Mouse (Mus musculus) left cerebral cortex, postnatal 14 days (tissue): ENCODE data around the gene Aox2. TPM values are rescaled to one million over a fixed set of nuclear protein-coding genes. Genes with fewer than 3 reads are reported as not detected.

Source experiments
- DNase-seq, 2 experiments: peaks; one replicate each; pipeline ENCODE4 v3.0.0; 2021 to 2022; ENCODE audit warnings: low spot score in 2 of 2, mixed read lengths in 1 of 2
- intact Hi-C: fragments of 180-260 bp; cut with DNase I; formaldehyde crosslinking; loops from one replicate; pipeline ENCODE4 v1.15.1; 2025
- long read RNA-seq, 2 experiments: library from polyadenylated mRNA; stranded (forward); transcript quantifications; one replicate each; pipeline ENCODE4 v2.0.0; 2021
- total RNA-seq, 2 experiments: library from RNA; stranded (reverse); gene quantifications; 2 replicates each; pipeline ENCODE4 v1.2.3; 2021

The Aox2 gene
- total RNA-seq: under 1 TPM; 0.07 to 0.13 TPM
- long read RNA-seq, experiment 1: 0 reads
- long read RNA-seq, experiment 2: 0 reads

DNA sequence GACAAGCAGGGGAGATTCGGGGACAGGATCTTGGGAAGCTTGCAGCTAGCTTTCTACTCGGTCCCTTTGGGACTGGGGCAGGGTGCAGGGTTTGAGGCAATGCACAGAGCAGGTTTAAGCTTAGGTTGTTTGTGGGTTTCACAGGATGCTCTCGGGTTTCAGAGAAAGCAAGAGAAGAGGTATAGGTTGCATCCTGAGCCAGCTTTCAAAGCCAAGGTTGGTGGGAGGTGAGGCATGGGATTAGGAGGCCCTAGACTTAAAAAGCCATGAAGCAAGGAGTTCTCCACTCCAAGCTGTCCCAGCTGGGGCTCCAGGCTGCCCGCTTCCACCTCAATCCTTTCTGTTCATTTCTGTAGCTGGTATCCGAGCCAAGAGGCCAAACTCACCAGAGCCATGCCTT is at the start of gene Aox2:
Gene Aox2, plus strand, starts transcription at position 301 of the 400 bp plus-strand sequence.
- no peak for DNase-seq
- intact Hi-C loops: no loop called here

DNA sequence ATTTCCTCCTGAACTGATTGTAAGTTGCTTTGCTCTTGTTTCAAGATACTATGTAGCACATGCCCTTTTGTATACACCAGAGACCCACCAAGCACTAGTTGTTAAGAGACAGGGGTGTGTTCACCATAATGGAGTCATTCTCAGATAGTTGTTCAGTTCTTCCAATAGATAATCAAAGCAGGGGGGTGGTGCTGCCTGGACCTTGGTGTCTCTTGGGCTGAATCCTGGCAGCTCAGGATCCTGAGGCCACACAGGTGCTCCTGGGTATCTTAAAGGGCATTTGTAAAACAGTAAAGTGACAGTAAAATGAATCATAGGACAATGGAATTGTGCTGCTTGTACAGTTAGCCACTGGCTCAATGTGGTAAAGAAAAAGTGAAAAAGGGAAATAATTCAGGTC is 49.2 kb upstream of the Aox2 start:
- intact Hi-C loops: no loop called here
- no peak for DNase-seq

DNA sequence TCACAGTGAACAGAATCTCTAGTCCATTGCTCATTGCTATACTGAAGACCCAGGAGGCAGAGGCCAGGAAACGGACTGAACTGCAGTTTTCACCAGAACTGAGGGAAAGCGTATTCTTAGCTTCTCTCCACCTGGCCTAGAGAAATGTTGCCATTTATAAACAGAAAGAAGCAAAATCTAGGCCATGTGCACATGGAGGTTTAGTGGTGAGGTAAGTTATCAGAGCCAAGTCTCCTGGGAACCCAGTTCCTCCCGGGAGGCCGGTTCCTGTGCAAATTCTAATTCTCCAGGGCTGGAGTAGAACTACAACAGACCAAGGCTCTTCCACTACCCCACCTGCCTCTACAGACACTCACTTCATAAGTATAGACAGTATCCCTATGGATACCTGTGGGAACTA is 48.4 kb upstream of the Aox2 start:
- no peak for DNase-seq
- intact Hi-C loops: no loop called here

DNA sequence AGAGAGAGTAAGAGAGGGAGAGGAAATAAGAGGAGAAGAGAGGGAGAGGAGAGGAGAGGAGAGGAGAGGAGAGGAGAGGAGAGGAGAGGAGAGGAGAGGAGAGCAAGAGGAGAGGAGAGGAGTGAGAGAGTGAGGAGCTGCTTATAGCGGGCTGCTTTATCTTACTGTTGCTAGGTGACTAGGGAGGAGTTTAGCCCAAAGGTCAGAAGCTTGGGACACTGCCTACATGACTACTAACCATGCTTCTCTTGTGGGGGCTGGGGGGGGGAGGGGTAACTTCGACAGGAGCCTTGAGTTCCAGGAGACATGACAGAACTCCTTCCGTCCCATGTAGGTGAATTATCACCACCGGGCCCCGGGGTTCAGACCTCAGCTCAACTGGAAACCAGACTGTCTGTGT is 47.6 kb upstream of the Aox2 start:
- intact Hi-C loops: no loop called here

DNA sequence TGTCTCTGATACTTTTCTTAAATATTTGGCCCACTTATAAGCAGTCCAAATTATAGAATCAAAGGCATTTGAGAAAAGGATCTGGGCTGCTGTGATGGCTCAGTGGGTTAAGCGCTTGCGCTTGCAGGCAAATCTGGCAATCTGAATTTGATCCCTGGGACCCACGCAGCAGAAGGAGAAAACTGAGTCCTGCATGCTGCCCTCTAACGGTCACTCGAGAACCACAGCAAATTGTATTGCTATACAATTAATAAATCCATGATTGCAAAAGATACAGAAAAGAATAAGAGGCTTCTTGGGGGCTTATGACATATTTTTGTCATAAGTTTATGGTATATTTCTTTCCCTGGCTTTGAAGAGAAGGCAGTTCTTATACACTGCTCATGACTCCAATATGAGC is 42.7 kb upstream of the Aox2 start:
- intact Hi-C loops: no loop called here
- no peak for DNase-seq

More for the DNA sequence above, 47.6 kb upstream of the Aox2 start:
- DNase-seq: no peak

DNA sequence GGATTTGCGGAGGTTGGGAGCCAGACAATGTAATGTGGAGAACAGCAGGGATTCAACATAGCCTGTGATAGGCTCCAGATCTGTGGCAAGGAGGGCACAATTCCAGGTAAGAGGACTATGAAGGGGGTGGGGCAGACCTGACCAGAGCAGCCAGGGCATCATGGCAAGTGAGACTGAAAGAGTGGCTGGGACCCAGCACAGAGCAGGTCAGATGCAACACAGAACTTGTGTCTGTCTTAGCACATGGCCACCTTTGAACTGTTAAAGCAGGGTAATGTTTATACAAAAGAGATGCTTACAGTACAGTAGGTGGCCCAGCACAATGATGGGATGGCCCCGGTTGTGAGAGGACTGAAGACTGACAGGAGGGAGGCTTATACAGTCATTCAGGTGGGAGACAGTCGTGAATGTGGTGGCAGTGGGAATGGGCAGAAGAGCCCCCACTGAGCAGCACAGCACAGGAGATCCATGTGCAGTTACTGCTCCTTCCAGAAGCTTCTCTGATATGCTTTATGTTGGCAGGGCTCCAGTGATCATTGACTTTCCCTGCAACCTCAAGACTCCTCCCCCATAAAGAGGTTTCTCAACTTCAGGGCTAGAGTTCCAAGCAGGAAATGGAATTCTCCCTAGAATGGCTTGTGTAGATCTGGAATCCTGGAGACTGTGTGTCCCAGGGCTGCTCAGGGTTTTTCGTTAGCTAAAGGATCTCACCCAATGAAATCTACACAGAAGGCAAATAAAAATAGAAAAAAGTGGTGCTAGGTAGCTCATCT is 40.4 kb upstream of the Aox2 start:
- intact Hi-C loops: no loop called here
- DNase-seq: no peak

DNA sequence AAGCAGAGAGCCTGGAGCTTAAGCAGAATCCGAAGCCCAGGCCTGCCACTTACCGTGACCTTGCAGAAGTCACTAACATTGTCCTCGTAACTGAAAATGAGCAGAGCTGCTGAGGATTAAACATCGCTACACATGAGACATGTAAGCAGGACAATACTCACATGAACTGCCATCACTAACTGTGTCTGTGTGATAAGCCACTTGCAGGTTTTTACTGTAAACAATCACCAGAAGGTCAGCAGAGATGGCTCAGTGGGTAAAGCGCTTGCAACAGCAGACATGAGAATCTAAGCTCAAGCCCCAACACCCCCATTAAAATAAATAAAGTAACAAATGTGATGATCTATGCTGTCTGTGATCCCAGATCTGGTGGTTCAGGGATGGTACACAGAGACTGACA is 39.7 kb upstream of the Aox2 start:
- DNase-seq: no peak
- intact Hi-C loops: no loop called here

DNA sequence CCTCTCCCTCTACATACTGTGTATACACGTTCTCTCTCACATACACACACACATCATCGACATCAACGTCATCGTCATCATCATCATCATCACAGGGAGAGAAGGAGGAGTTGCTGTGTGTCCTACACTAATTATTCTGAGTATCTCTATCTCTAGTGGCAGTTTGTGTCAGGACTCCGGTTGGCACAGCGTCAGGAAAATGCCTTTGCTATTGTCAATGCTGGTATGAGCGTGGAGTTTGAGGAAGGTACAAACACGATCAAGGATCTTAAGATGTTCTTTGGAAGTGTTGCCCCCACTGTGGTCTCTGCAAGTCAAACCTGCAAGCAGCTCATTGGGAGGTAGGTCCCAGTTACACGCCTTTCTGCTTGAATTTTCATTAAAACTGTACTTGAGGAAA is 39.2 kb upstream of the Aox2 start:
- DNase-seq: no peak
- intact Hi-C loops: no loop called here

DNA sequence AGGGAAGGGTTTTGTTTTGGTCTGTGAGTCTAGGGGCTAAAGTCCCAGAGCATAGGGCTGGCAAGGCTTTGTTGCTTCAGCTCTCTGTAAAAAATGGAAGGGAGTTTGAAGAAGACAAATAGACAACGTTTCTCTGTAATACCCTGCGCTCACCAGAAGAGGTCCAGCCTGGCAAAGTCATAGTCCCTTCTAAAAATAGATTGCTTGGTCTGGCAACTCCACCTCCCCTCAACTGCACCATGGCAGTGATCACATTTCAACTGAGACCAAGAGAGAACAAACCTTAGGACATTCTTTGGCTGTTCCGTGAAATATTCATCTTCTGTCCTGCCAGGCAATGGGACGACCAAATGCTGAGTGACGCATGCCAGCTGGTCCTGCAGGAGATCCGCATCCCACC is 37.8 kb upstream of the Aox2 start:
- intact Hi-C loops: no loop called here
- no peak for DNase-seq

DNA sequence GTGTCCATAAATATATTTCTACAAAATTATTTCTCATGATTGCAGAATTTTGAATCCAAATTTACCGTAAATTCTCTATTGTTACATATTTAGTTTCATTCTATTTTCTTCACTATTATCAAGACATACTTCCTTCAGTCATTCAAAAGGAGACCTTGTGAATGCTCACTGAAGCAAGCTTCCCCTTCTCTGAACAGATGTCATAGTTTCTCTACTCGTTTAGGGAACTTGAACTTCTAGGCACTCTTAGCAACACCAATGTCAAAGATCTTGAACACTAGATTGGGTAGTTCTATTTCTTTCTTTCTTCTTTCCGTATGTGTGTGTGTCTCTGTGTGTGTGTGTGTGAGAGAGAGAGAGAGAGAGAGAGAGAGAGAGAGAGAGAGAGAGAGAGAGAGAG is 33.6 kb upstream of the Aox2 start:
- DNase-seq: no peak
- intact Hi-C loops: no loop called here

DNA sequence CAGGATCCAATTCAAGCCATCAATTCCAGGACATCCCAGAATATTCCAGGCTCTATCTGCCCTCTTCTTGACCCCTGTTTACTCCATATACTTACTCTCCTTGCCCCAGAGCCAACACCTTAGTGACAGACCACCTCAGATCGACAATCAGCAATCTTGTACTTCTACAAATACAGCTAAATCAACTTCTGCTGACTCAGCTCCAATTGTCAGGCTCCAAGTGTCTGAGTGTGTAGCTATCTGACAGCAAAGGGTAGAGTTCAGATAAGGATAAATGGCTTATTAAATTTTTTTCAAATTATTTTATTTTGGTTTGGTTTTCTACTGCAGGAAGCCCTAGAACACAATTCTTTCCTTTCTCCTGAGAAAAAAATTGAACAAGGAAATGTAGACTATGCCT is 29.6 kb upstream of the Aox2 start:
- no peak for DNase-seq
- intact Hi-C loops: no loop called here

DNA sequence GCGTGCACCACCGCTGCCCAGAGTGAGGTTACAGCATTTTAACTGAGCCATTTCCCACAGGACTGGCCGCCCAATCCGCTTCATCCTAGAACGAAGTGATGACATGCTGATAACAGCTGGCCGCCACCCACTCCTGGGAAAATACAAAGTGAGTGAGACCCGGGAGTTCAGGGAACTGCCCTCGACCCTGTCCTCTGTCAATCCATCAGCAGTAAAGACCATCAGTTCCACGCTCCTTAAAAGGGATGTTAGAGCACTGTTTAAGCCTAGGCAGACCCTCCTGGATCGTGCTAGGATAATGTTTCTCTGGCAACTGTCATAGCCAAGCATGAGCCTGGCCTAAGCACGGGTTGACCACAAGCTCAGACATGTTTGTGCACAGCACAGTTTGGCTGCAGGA is 24.7 kb upstream of the Aox2 start:
- intact Hi-C loops: no loop called here
- no peak for DNase-seq

DNA sequence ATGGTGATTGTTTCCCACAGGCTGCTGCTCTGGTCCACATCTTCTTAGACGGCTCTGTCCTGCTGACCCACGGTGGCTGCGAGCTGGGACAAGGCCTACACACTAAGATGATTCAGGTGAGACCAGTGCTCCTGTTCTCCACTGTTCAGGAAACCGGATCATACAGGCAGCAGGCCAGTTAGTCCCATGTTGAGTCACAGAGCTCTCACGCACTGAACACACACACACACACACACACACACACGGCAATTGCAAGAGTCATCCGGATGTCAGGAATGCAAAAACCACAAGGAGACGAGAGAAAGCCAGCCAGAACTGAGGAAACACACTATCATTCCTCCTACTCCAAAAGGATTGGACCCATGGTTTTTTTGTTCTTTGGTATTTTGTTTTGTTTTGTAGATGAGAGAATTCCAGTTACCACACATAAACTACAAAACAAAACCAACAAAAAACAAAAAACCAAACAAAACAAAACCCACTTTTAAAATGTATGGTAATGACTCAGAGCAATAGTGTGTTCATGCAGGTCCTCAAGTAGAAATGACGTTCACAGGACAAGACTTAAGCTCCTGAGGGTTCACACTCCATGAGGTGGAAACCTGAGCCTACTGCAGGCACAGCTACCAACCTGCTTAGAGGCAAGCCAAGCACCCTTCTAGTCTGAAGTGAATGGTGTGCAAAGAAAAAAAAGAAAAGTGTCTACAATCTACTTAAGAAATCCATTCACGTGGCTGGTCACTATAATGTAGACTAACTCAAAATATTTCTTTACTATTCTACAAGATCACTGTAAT is 20.7 kb upstream of the Aox2 start:
- intact Hi-C loops: no loop called here
- no peak for DNase-seq

DNA sequence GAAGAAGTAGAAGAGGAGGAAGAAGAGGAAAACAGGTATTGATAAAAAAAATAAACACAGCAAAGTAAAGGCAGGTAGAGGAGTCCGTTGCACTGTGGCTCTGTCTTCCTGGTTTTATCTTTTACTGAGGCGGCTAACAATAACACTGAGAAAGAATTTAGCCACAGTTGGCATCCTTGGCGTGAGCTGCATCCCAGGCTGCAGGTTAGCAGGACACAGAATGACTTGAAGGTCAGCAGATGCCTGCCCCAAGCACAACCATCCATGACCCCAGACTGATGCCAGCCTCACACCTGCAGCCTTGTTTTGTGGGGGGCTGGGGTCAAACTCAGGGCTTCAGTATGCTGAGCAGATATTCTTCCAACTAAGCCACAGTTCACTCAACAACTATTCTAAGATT is 17.8 kb upstream of the Aox2 start:
- intact Hi-C loops: no loop called here
- DNase-seq: no peak

DNA sequence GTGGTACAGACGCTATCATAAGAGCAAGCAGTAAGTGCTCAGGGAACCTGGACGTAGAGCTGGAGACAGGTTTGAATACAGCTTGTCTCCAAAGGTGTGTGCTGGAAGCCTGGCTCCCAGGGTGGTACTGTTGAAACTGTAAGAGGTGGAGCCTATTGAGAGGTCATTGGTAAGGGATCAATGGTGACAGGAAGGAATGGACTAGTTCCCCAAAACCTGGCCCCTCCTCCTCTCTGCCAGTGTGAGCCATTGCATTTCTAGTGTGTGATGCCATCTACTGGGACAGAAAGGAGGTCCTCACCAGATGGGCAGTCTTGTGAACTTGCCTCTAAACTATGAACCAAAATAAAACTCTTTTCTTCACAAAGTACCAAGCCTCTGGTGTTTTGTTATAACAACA is 9.9 kb upstream of the Aox2 start:
- no peak for DNase-seq
- intact Hi-C loops: no loop called here

DNA sequence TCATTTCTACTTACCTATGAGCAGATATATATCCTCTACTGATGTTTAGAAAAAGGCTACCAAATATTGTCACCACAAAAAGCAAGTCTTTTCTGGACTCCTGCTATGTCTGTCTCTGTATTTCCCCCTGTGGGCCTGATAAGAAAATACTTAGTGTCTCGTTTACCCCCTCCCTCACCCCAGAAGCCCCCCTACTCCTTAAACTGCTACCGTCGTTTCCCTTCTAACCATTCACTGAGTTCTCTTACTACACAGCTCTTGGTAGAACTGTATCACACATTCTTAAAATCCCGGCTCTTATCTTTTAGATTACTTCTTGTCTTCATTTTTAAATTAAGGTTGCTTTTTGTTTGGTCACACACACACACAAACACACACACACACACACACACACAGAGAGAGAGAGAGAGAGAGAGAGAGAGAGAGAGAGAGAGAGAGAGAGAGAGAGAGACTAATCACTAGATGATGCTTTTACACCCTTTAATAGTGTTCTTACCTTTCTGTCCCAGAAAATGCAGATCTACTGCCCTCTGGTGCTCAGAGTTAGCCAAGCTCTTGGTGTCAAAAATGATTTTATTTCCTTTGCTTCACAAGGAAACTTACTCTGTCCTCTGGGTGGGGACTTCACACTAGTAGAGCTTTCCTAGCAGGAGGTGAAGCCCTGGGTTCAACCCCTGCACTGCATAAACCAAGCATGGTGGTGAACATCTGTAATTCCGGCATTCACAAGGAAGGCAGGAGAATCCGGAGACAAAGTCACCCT is 7.1 kb upstream of the Aox2 start:
- intact Hi-C loops: loop anchor here (2.0 kb wide), 1 partner anchor 114 kb away; no protein-coding TSS in a partner anchor
- peak; percentile 79 to 81 for DNase-seq

DNA sequence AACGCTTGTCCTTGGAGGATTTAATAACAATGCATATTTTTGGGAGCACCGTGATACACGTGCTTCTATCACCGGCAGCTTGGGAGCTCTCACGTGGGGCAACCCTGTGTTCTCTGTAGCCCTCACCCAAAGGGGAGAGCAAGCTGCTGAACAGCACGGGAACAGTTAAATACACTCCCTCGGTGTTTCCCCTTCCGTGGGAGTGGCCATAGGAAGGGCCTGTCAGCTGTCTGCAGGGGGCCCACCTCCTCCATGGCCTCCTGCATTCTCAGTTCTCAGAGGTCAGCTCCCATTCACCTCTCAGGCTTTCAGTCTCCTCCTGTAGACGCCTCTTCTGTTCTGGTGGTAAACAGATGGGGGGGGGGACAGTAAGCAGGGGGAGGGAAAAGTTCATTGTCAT is 2.2 kb upstream of the Aox2 start:
- no peak for DNase-seq
- intact Hi-C loops: no loop called here

DNA sequence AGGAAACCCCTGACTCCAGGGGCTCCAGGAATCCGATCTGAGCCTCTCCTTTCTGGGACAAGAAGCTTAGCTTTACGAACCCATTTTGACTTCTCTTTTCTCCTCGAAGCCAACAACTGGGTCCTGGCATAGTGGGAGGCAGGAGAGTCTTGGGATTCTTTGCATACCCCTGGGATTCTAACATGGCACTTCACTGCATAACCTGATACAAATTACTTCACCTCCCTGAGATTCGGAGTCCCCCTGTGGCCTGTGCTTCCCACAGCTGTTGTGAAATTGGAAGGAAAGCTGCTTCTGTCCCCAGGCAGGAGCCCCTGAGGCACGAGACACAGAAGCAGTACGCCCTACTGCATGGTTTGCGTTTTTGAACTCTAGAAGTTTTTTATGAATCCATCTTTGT is 387 bp downstream of the Aox2 start:
- intact Hi-C loops: no loop called here
- no peak for DNase-seq

DNA sequence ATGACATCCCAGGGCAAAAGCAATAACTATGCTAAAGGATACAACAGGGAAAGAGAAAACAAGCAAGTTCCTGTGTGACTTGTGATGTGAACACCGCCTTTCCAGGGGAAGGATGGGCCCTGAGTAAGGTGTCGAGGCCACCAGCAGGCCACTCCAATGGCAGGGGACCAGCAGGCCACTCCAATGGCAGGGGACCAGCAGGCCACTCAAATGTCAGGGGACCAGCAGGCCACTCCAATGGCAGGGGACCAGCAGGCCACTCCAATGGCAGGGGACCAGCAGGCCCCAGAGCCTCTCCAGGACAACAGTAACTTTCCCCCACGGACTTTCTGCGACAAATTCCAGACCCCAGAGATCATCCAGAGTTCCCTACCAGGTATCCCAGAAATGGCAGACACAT is 2.3 kb downstream of the Aox2 start:
- no peak for DNase-seq
- intact Hi-C loops: no loop called here

DNA sequence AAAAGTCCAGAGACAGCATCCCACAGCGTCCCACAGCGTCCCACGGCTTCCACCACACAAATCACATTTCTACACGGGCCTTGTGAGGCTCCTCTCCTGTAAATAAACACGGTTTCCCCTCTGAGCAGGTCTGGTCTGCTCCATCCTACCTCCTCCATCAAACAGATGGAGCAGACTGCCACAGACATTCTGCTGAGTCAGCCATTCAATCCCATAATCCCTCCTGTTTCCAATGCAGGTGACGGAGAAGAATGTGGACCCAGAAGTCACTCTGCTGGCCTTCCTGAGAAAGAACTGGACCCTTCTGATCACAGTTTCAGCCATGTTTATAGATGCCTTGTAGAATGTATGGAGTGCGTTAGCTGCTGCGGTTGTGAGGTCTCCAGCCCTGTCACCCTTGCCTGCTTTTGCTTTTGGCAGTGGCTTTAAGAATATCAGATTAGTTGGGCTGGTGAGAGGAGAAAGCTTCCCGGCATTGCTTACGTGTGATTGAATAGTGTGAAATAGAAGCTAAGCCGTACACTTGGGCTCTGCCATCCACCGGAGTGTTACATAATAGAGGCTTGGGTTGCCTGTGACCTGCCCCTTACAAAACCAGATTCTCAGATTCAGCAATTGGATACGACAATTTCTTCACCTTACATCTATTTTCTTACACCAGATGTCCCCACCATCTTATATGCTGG is 3.0 kb downstream of the Aox2 start:
- DNase-seq: no peak
- intact Hi-C loops: no loop called here
